Mouse (Mus musculus) fibroblast of lung, adult 2 months (primary cell): Measurements from ENCODE around the gene Fndc1.

Experiments
- DNase-seq: peaks from one replicate; pipeline ENCODE4 v3.0.0-alpha.2; 2011; ENCODE audit warnings: low read depth

The Fndc1 gene

GRCm38 (mm10) chr17:7826819-7827515 is at the start of gene Fndc1:
Gene Fndc1 (minus strand): TSS chr17:7827302.
- no peak for DNase-seq

- no peak for DNase-seq
These were observed 49.4 kb upstream of the Fndc1 start for GRCm38 (mm10) chr17:7876541-7876940.

- DNase-seq: peak; percentile 20
These were observed 48.9 kb upstream of the Fndc1 start for GRCm38 (mm10) chr17:7875941-7876461.

GRCm38 (mm10) chr17:7874776-7875531 is 47.9 kb upstream of the Fndc1 start:
- no peak for DNase-seq

- DNase-seq: no peak
These were observed 46.3 kb upstream of the Fndc1 start for GRCm38 (mm10) chr17:7873382-7873781.

DNA sequence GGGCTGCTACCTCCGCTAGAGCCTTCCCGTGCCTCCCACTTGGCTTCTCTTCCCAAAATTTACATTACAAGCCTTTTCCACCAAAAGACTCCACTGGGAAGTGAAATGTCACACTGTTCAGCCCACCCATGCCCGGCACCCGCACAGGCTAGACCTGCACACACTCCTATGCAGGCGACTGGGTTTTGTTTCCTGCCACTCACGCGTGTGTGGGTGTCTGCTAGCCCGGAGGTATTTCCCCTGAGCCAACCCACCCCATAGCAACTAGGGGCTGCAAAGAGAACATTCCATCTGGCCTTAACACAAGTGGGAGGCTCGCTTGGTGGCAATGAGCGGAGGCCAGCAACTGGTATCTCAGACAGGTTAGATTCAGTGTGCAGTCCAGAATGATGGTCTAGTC is 44.7 kb upstream of the Fndc1 start:
- no peak for DNase-seq

DNA sequence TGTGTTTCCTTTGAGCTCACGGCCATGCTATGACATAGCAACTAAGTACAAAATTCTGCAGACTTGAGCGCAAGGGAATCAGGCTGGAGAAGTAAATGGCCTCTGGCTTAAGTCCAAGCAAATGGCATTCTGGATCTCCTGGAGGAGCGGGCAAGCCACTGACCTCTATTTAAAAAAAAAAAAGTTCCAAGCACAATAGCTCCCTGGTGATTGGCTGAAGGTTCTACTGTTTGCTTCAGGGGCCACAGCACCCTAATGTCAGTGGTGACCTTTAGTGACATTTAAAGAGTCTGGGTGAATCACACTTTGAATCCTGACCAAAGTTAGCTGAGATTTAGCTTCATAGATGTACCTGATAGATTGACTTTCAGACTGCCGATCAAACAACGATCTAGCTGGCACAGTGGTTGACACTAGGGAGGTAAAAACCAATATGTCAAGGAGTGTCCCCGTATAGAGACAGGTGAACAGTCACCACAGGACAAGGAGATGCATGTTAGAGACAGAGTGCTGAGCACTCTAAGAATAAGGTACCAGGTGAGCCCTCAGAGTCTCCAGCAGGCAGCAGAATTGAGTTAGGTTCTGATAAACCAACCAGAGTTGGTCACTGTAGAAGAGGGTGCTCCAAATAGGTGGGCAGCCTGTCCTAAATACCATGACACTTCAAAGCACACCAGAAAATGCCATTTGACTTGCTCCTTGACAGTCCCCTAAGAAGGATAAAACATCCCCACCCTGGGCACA is 43.9 kb upstream of the Fndc1 start:
- DNase-seq: no peak

DNA sequence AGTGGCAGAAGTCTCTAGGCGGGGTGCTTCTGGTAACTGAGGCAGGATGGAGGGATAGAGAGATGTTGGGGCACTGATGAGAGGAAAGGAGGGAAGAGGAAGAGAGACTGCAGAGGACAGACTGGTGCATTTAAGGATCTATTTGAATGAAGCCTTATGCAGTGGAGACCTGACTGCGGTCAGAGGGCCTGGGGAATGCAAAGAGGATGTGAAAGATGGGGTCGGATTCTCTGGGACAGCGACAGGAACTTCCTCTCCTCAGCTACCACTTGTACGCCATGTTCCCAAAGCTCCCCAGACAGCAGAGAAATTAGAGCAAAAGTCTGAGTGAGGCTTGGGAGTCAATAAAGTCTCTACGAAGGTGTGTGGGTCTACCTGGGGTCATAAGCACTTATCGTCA is 42.0 kb upstream of the Fndc1 start:
- no peak for DNase-seq

DNA sequence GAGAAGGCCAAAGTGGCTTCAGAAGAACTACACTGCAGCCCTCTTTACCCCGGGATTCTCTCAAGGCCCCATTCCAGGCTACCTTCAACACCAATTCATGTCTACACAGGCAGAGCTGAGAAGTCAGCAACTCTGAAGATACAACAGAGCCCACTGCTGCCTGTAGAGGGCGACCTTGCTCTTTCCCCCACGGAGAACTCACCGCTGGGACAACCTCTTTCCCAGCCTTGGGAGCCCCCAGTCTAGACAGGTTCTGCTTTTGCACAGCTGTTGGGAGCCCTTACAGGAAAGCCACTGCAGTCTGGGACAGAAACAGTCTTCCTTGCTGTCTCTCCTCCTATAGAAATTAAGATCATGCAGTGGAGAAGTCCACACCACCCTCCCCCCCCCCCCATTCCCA is 41.5 kb upstream of the Fndc1 start:
- peak; percentile 46 for DNase-seq

GRCm38 (mm10) chr17:7864740-7865139 is 37.6 kb upstream of the Fndc1 start:
- no peak for DNase-seq

GRCm38 (mm10) chr17:7863745-7864144 is 36.6 kb upstream of the Fndc1 start:
- no peak for DNase-seq

DNA sequence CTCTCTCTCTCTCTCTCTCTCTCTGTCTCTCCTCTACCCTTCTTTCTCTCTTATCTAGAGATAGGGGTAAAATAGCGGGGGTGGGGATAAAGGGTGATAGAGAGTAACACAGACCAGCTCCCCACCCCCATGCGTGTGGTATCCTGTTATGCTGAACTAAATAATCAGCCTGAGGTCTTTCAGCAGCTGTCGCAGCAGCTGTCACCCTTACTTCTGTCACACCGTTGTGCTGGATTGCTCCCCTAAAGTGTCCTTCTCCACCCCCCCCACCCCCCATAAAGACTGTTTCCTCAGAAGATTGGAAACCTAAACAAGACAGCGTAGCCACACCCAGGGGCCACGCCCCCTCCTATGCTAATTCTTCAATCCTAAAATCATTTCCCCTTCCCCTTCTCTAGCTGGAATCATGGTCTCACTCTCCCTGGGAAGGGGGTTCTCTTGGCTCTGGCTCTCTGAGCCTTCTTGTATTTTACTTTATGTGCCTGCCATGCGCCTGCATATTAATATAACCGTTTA is 33.8 kb upstream of the Fndc1 start:
- DNase-seq: no peak

DNA sequence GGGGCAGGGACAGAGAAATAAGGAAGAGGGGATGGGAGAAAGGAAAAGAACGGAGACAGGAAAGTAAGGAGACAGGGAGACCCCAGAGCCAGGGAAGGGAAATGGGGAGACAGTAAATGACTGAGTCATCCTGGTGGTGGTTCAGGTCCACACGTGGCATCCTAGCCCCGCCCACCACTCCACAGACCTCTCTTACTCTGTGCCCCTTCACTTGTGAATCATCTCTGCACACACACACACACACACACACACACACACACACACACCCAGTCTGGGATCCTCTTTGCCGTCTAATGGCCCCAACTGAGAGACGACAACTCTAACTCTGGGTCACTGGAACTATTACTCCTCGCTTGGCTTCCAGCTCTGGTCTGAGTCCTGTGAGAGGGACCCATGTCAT is 30.6 kb upstream of the Fndc1 start:
- DNase-seq: no peak

GRCm38 (mm10) chr17:7855851-7856250 is 28.7 kb upstream of the Fndc1 start:
- no peak for DNase-seq

DNA sequence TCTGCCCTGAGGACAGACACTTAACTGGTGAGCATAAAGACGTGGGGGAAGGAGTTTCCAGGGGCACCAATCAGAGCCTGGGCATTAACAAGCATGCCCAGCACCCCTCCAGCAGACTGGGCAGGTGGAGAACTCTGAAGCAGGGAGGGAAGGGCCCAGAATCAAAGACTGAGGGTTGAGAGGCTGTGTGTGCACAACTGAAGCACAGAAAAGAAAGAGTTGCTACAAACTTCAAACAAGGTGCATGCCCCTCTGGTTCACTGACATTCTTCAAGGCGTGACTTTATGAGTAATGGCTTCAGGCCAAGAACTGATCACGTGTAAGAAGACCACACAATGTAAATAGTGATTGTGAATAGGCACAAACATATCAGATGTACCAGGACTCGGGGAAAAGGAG is 24.9 kb upstream of the Fndc1 start:
- no peak for DNase-seq

DNA sequence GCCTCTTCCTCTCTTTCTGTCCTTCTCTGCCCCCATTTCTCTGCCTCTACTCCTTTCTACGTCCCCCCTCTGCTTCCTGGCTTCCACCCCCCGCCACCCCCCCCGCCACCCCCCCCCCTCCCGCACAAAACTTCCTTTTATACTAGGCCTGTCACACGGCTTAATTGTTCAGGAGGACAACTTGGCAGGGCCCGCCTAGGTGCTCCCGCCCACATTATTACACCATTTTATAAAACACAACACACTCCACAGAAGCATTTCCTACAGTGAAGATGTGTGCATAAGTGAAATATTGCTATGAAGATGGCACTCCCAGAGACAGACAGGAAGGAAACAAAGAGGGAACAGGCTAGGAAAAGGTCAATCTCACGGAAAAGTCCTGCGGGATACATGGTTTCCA is 24.4 kb upstream of the Fndc1 start:
- no peak for DNase-seq

GRCm38 (mm10) chr17:7850246-7850645 is 23.1 kb upstream of the Fndc1 start:
- DNase-seq: no peak

GRCm38 (mm10) chr17:7840505-7841290 is 13.6 kb upstream of the Fndc1 start:
- no peak for DNase-seq

DNA sequence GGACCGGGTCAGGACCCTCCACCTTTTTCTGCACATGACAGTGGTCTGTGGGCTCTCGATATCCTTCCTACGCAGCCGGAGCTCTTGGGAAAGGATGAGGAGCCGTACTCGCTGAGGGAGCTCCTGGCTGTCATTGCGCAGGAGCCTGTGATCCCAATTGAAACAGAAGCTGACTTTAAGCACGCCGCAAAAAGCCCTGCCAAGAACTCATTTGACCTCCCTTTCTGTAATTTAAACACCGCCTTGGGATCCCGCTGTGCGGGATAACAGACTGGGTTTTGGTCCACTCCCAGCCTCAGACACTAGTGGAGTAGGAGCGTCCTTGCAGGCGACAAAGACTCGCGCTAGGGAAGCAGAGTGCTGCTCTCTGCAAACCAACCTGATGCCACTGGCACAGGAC is 484 bp upstream of the Fndc1 start:
- DNase-seq: no peak

- no peak for DNase-seq
These were observed 1.7 kb downstream of the Fndc1 start for GRCm38 (mm10) chr17:7825416-7825815.

DNA sequence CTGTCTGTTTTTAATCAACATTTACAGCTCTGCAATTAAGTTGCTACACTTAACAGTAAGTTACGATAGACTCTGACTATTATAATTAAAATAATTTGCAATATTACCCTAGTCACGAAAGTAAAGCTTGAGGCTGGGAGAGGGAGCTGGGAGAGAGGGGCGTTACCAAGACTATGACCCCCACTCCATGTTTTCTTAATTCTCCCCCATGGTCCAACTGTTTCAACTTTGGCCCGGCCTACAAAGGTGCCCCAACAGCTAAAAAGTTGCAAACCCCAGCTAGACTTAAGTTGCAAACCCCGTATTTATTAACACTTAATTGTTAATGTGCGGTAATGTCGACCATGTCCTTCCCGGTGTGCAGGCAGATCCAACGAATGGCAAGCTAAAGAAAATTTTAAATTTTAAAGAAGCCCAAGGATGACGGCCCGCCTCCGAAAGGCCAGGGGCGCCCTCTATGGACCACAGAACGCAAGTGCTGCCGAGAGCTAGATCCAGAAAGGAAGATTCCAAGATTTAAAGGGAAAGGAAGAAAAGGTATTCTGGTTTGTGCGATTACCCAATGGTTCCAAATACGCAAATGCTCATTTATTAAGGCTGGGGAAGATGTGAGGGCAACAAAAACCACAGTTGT is 5.4 kb downstream of the Fndc1 start:
- DNase-seq: no peak
